Mouse (Mus musculus): ENCODE measurements at regions not wholly inside any gene's neighbourhood (a gene's known extent, or its start where the extent isn't known, plus 50 kb on each side); places are given as distances from the start of the nearest gene placed in this dataset.
A peak's percentile ranks its signal among the peaks of the same experiment; 100 is the strongest.

GRCm38 (mm10) chr8:33997676-33998075, 113.9 kb downstream of the Gm10131 start:
- DNase-seq (ENCODE audit: low spot score), result no peak

- DNase-seq (ENCODE audit: low spot score), result peak; percentile 72
Measured at GRCm38 (mm10) chr8:33992946-33993345, 118.6 kb downstream of the Gm10131 start.

- DNase-seq (ENCODE audit: low spot score), result peak; percentile 33
Measured at GRCm38 (mm10) chr8:33991917-33992875, 119.3 kb downstream of the Gm10131 start.

- peak; percentile 68 for DNase-seq (ENCODE audit: low spot score)
Measured at GRCm38 (mm10) chr8:33991165-33991916, 120.2 kb downstream of the Gm10131 start.

- no peak for DNase-seq (ENCODE audit: low spot score)
Measured at GRCm38 (mm10) chr8:33990039-33990438, 121.5 kb downstream of the Gm10131 start.

DNA sequence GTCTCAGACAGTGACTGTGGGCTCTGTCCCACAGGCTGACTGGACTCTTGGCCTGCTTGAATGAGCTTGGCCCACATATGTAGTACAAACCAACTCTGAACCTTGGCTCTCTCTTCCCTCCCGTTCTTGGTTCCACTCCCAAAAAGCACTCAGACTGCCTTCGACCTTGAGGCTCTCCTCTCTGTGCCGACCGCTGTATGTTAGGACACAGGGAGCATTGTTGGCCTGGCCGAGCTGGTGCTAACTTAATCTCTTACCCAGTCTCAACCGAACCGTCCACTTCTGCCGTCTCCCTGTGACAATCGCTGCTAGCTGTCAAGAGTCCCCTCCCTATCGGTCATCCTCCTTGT, 123.8 kb downstream of the Gm10131 start:
- DNase-seq (ENCODE audit: low spot score), result no peak

DNA sequence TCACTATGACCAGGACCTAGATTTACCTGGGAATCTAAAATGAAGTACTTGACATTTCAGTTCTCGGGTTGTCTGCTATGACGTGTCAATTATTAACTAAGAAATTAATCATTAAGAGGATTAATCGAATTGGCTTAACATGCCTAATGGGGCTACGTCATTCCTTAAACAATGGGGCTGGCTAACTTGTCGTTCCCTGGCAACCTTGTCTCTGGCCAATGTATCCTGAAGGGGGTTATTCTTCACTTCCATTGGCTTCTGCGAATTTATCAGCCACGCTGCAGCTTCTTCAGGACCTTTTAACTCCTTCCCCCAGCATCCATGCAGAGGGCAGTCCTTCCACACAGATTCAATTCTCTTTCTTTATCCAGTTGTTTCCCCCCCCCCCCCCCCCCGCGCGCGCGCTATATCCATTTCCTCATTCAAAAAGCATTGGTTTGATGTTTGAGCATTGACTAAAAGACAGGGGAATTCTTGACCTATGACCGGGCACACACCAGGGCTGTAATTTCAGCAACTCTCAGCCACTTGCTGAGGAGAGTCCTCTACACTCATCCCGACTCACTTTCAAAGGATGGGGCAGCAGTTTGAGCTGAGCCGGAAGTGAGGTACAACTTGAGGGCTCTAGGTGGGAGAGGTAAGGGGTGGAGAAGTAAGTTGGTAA, 124.3 kb downstream of the Gm10131 start:
- no peak for DNase-seq (ENCODE audit: low spot score)

DNA sequence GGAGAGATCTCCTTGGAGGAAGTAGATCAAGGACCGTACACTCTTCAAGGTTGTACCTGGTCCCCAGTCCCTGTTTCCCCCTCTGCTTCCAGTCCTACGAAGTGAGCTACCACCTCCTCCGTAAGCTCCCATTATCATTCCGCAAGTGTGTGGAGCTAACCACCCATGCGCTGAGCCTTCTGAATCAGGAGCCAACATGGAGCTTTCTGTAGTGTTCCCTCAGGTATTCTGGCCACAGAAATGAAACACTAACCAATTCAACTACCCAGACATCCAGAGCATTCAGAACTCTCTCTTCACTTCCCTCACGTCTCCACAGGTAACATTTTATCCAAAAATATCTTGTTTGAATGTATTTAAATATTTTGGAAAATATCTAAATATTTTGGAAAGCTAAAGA, 124.9 kb downstream of the Gm10131 start:
- DNase-seq (ENCODE audit: low spot score), result no peak

DNA sequence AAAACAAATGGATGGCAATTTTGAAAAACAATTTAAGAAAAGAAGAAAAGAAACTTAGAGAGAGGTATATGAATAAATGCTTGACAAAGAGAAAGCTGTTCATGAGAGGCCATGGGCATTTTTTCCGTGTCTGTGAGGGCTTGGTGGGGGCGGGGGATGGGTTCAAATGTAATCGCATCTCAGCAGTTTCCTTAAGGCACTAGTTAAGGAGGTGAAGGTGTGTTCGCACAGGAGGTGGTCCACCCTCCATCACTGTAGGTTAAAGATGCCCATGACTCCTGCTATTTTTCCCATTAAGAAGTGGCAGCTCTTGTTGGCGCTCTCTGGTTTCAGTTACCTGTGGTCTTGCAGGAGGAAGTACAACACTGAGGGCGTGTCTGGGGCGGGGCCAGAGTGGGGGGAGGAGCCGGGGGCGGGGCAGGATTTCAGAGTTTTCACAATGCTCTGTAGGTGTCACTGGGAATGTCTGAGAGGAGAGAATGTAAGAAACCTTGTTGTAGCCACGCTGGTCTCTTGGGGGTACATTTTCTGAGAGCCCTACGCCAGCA, 126.0 kb downstream of the Gm10131 start:
- DNase-seq (ENCODE audit: low spot score), result no peak

GRCm38 (mm10) chr8:33981629-33982028, 129.9 kb downstream of the Gm10131 start:
- DNase-seq (ENCODE audit: low spot score), result no peak

DNA sequence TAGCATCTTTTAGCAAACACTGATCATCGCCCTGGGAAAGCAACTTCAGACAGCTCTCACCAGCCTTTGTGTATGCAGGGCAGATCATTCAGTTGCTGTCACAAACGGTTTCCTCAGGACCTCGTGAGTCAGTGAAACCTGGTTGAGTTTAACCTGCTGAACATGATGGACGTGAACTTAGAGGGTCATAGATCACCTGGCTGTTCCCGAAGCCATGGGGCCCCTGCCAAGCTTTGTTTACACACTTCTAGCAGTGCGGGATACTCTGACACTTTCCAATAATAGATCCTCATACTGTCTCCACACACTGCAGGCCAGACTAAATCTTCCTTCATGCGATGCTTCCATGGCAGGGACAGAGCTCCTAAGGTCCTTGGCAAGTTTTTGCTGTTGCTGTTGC, 130.5 kb downstream of the Gm10131 start:
- no peak for DNase-seq (ENCODE audit: low spot score)

All from embryo, embryonic 10 days (tissue).